Mouse (Mus musculus): Measurements from ENCODE around the gene Rps16.

Gene Rps16

GRCm38 (mm10) chr7:28350155-28350883 lies at the start of gene Rps16:
Rps16 (plus strand) TSS chr7:28350652.
- DNase-seq: peak; percentile 99

DNA sequence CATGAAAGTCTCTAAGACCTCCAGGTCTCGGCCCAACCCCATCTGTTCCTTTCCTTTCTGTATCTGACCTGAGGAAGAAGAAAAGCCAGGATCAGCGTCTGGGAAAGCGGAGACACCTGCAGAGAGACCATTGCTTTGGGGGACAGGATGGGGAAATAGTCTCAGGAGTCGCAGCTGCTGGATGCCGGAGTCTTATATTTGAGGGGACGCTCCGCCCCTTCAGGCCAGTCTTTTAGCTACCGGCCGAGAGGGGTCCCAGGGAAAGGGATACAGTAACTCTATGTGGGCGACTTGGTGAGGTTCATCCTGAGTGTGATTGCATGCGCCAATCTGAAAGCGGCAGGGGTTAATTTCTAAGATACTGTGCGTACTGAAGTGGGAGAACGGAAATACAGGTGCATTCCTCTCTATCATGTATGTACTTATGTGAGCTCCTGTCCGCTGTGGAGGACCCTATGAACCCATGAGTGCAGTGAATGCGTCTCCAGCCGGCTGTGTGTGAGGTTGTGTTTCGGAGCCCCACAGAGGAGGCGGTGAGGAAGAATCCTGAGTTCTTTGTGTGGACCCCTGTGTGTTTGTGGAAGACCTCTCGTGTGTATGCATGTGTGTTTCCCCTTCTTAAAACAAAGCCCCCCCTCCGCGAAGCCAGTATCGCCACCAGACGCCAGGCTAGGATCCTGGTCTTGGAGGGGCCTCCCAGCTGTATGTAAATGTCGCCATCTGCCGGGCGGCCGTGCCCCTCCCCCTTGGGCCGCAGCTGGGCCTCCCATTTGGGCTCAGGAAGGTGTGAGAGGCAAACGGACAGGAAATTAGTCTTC lies 48.6 kb upstream of the Rps16 start, which contains the start of gene Dll3:
Gene Dll3, minus strand, starts transcription at position 623 of the 818 bp plus-strand sequence.
- peak; percentile 75 for DNase-seq

- no peak for DNase-seq
Observed at GRCm38 (mm10) chr7:28305641-28306040, 44.8 kb upstream of the Rps16 start.

GRCm38 (mm10) chr7:28306216-28306615 lies 44.2 kb upstream of the Rps16 start:
- no peak for DNase-seq

- DNase-seq: no peak
Observed at GRCm38 (mm10) chr7:28309737-28310136, 40.7 kb upstream of the Rps16 start.

DNA sequence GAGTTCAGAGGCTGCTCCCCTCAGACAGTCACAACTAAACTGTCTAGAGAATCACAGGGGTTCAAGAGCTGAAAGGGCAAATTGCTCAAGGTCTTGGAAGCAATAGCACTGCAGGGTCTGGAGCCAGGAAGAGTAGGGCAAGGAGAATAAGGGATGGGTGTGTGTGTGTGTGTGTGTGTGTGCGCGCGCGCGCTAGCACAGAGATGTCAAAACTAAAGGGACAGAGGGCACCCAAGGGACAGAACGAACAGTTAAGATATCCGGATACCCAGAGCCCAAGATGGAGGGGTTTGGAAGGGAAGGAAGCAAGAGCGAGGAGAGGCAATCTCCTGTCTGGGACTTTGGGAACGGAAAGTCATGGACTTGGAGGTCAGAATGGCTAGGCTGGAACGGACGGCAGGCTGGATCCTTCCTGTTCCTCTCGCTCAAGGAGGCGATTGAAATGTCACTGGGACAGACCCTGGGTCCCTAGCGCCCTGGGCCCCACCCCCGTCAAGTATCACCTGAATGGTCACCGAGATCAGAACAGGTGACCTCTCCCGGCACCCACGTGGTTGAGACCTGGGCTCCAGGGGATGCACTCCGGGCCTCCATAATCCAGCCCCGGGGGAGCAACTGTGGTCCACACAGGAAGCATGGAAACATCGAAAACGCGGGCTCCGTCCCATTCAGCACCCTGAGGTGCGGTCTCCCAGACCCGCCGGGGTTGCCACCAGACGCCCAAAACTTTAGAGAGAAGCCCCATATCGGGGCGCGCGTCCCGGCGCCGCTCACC lies 39.1 kb upstream of the Rps16 start:
- no peak for DNase-seq

GRCm38 (mm10) chr7:28311926-28312543 lies 38.4 kb upstream of the Rps16 start, which contains the start of gene Timm50:
Timm50 (minus strand) TSS chr7:28312072.
- peak; percentile 99 for DNase-seq

- no peak for DNase-seq
Observed at GRCm38 (mm10) chr7:28318036-28318435, 32.4 kb upstream of the Rps16 start.

DNA sequence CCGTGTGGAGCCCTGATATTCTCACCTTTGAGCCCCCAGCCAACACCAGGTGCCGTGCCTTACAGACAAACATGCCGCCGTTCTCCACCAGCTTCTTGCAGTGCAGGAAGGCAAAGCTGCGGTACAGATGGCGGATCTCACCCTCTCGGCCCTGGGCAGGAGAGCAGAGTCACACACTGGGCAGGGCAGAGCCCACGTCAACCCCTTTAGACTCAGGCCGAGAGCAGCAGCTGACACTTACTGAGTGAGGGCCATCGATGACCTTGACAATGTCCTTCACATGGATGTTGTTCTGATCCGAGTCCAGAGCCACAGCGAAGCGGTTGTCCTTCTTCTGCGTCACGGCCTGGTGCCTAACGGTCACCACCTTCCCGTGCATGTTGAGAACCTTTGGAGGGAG lies 31.7 kb upstream of the Rps16 start:
- no peak for DNase-seq

DNA sequence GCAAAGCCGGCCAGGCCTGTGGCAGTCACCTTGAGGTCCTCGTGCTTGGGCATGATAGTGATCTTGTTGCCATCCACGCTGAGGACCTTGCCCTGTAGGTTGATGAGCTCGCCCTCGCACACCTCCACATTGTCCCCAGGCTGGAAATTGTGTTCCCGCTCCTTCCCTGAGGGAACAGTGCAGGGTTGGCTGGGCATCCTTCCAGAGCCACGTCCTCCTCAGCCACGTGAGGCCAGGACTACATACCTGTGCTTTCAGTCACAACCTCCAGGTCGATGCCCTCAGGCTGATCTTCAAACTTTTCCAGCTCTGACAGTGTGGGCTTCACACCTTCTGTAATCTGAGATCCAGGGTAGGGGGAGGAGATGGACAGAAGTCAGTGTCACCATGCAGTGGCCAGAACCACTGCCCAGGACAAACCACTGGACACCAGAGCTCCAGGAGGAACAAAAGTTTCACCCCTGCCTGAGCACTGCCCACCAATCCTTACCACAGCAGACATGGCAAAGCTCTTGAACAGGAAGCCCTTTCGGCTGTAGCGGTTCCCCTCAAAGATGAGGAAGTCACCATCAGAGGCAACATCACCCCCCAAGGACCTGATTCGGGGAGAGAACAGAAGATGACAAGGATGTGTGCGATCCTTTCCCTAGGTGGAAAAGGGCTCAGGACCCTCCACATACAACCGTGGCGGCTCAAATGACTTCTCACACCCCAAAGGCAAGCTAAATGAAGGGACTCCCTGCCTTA lies 28.3 kb upstream of the Rps16 start:
- DNase-seq: no peak

DNA sequence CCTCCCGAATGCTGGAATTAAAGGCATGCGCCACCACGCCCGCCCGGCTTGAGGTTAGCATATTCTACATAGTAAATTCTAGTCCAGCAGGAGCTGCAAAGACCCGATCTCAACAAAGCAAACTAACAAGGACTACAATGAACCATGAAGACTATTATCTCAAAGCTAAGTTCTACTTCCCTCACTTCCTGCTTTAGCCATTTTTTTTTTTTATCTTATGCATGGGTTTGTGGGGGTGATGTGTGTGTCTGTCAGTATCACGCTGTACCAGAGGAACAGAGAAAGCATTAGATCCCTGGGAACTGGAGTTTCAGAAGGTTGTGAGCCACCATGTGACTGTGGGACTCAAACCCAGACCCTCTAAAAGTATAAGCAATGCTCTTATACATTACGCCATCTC lies 25.2 kb upstream of the Rps16 start:
- DNase-seq: no peak

GRCm38 (mm10) chr7:28326457-28326856 lies 24.0 kb upstream of the Rps16 start:
- no peak for DNase-seq

DNA sequence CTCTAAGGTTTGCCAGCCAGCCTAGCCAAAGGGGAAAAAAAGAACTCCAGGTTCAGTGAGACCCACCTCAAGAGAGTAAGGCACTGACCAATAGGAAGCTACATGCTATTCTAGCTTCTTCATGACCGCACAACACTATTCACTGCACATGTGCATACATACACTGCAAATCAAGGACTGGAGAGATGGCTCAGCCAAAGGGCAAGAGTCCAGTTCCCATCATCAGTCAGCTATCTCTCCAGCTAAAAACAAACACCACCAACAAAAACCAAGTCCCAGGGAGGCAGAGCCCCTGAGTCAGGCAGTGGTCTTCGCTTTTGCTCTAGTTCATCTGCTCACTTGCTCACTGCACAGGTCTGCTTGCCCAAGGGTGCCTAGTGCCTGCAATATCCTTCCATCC lies 22.2 kb upstream of the Rps16 start:
- no peak for DNase-seq

GRCm38 (mm10) chr7:28334534-28334933 lies 15.9 kb upstream of the Rps16 start:
- no peak for DNase-seq

GRCm38 (mm10) chr7:28335471-28335870 lies 15.0 kb upstream of the Rps16 start:
- DNase-seq: no peak

GRCm38 (mm10) chr7:28338108-28338998 lies 12.1 kb upstream of the Rps16 start, which contains the start of gene Supt5:
Supt5 (minus strand) TSS chr7:28338746.
- DNase-seq: peak; percentile 98

GRCm38 (mm10) chr7:28339213-28339917 lies 11.1 kb upstream of the Rps16 start:
- peak; percentile 81 for DNase-seq

DNA sequence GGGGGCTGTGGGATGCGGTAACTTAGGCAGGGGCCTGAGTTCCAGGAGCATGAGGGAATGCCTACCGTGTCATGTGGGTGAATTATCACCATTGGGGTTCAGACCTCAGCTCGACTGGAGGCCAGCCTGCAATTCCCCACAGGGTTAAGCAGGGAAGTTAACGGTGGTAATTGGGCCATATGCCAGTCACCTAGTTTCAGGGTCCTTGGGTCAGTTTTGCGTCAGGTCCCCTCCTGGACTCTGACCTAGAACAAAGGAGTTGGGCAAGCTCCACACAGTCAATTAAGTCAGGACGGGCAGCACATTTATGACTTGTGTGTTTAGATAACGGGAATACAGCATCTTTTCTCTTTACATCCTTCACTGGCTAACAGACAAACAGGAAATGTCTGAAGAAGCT lies 9.1 kb upstream of the Rps16 start:
- no peak for DNase-seq

DNA sequence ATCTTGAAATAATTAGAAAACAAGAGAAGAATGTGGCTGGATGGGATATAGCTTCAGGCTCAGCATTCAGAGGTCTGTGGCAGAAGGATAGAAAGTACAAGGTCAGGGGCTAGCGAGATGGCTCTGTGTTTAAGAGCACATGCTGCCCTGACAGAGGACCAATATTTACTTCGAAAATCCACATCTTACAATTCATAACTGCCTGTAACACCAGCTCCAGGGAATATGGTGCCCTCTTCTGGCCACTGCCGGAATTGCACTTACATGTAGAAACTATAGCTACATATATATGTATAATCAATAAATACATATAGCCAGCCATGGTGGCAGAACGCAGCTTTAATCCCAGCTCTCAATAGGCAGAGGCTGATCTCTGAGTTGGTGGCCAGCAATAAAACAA lies 5.8 kb upstream of the Rps16 start:
- peak; percentile 69 for DNase-seq

- DNase-seq: no peak
Observed at GRCm38 (mm10) chr7:28347746-28348145, 2.7 kb upstream of the Rps16 start.

All from lung, postnatal 10 days (tissue).